Mouse (Mus musculus): ENCODE data around the gene Cpm.

GRCm38 (mm10) chr10:117679963-117680473 is 50.7 kb downstream of the Cpm start:
- no peak for TF ChIP-seq CTCF (IDR thresholded peaks at IDR 0.05)
- no peak for TF ChIP-seq POLR2A (IDR thresholded peaks at IDR 0.05; ENCODE audit: insufficient read depth, low read depth, low read length)

Data from heart, adult 2 months (tissue).